Mouse (Mus musculus) forebrain, postnatal 0 days (tissue): ENCODE results near the gene Hoxc10. TPM values are rescaled to one million over a fixed set of nuclear protein-coding genes. Genes with fewer than 3 reads are reported as not detected.

Experiments used
- ATAC-seq: fragments of 200-750 bp; cut with Nextera tagmentation; 2 replicates; pipeline ENCODE4 v1.8.0; 2017; ENCODE audit warnings: mild to moderate bottlenecking, moderate library complexity
- DNase-seq: peaks from one replicate; pipeline ENCODE4 v3.0.0-alpha.2; 2015
- H3K27ac ChIP-seq: fragments of 300-500 bp; sonication (generic); 2 replicates; pipeline ENCODE4 v1.5.1; 2014; ENCODE audit warnings: low read depth, mild to moderate bottlenecking, antibody characterized with exemption, low read length, moderate library complexity, mixed read lengths
- H3K27me3 ChIP-seq: fragments of 300-500 bp; sonication (generic); 2 replicates; pipeline ENCODE4 v1.6.1; 2014; ENCODE audit warnings: mild to moderate bottlenecking, low read length, mixed read lengths; ENCODE audit not compliant: insufficient read depth
- H3K36me3 ChIP-seq: fragments of 300-500 bp; sonication (generic); 2 replicates; pipeline ENCODE4 v1.6.1; 2014; ENCODE audit warnings: mild to moderate bottlenecking, moderate library complexity; ENCODE audit not compliant: insufficient read depth
- H3K4me1 ChIP-seq: fragments of 300-500 bp; sonication (generic); 2 replicates; pipeline ENCODE4 v1.6.1; 2014; ENCODE audit warnings: antibody characterized with exemption; ENCODE audit not compliant: insufficient read depth
- H3K4me2 ChIP-seq: fragments of 300-500 bp; sonication (generic); 2 replicates; pipeline ENCODE4 v1.6.1; 2014; ENCODE audit warnings: low read depth, mild to moderate bottlenecking, moderate library complexity
- H3K4me3 ChIP-seq: fragments of 300-500 bp; sonication (generic); 2 replicates; pipeline ENCODE4 v1.5.1; 2014; ENCODE audit warnings: low read depth, low read length, mixed read lengths
- H3K9ac ChIP-seq: fragments of 300-500 bp; sonication (generic); 2 replicates; pipeline ENCODE4 v1.6.1; 2014; ENCODE audit warnings: mild to moderate bottlenecking
- H3K9me3 ChIP-seq: fragments of 300-500 bp; sonication (generic); 2 replicates; pipeline ENCODE4 v1.6.1; 2016; ENCODE audit warnings: low read length
- CTCF ChIP-seq: sonication (generic); IDR thresholded peaks from 2 replicates; pipeline ENCODE4 v1.5.1; 2016; ENCODE audit warnings: antibody characterized with exemption, control low read depth, low read depth
- WGBS: fragments of 180-500 bp; shearing (Covaris S2); extraction: QIAGEN DNeasy Blood & Tissue Kit; methylation state at CpG from one replicate; pipeline ENCODE4 v1.1.7; 2014; 5-methylcytosine and 5-hydroxymethylcytosine counted together
- polyA plus RNA-seq: library from polyadenylated mRNA; unstranded; fragments of >200 nt; fragmentation: Nextera tagmentation; extraction: Ambion mirVana; gene quantifications from 2 replicates; pipeline ENCODE4 v1.2.1, GENCODE M21; 2015
- total RNA-seq: library from RNA; depleted of rRNA; stranded (reverse); fragments of >200 nt; gene quantifications from 2 replicates; pipeline ENCODE4 v1.2.3, GENCODE M21; 2014

The Hoxc10 gene
- total and polyA plus RNA-seq, 2 experiments from 2014 or later, result not detected

- H3K9me3 ChIP-seq, result no peaks in the 10 kb centered on the region
- no peak overlapping the region for H3K4me2 ChIP-seq
- WGBS, result 2% methylated on average over 12 of the region's 12 CpGs
- no peaks in the 10 kb centered on the region for H3K4me1 ChIP-seq
- H3K4me3 ChIP-seq, result no peak overlapping the region
- peaks cover 99% of the 10 kb centered on the region for H3K27me3 ChIP-seq
- H3K36me3 ChIP-seq, result no peaks in the 10 kb centered on the region
- no peak for TF ChIP-seq CTCF
- DNase-seq (no peak), ATAC-seq (no peak)
- H3K27ac ChIP-seq, result no peak overlapping the region
- no peak overlapping the region for H3K9ac ChIP-seq
Measured at GRCm38 (mm10) chr15:102983716-102984115, 17.1 kb downstream of the Hoxc10 start.

GRCm38 (mm10) chr15:102984521-102984920, 17.9 kb downstream of the Hoxc10 start:
- WGBS, result 1% methylated on average over 10 of the region's 10 CpGs
- TF ChIP-seq CTCF, result no peak
- Histone ChIP-seq H3K4me1 (no peaks in the 10 kb centered on the region), H3K4me2 (no peak overlapping the region), H3K27ac (no peak overlapping the region), H3K9ac (no peak overlapping the region), H3K36me3 (no peaks in the 10 kb centered on the region), H3K4me3 (no peak overlapping the region), H3K27me3 (peaks cover 99% of the 10 kb centered on the region), H3K9me3 (no peaks in the 10 kb centered on the region)
- no peak for ATAC-seq
- no peak for DNase-seq

GRCm38 (mm10) chr15:102984925-102985324, 18.3 kb downstream of the Hoxc10 start:
- H3K9me3 ChIP-seq, result no peaks in the 10 kb centered on the region
- no peak overlapping the region for H3K27ac ChIP-seq
- H3K27me3 ChIP-seq, result peaks cover 99% of the 10 kb centered on the region
- DNase-seq (no peak), ATAC-seq (no peak)
- H3K4me1 ChIP-seq, result no peaks in the 10 kb centered on the region
- no peak overlapping the region for H3K4me3 ChIP-seq
- no peak for TF ChIP-seq CTCF
- H3K9ac ChIP-seq, result no peak overlapping the region
- H3K36me3 ChIP-seq, result no peaks in the 10 kb centered on the region
- WGBS, result 3% methylated on average over 3 of the region's 3 CpGs
- no peak overlapping the region for H3K4me2 ChIP-seq

GRCm38 (mm10) chr15:102987124-102987833, 20.7 kb downstream of the Hoxc10 start:
- Histone ChIP-seq H3K4me2 (no peak overlapping the region), H3K4me1 (no peaks in the 10 kb centered on the region), H3K27me3 (peaks cover 97% of the 10 kb centered on the region), H3K9me3 (no peaks in the 10 kb centered on the region), H3K27ac (no peak overlapping the region), H3K36me3 (no peaks in the 10 kb centered on the region), H3K4me3 (no peak overlapping the region), H3K9ac (no peak overlapping the region)
- WGBS, result 3% methylated on average over 21 of the region's 21 CpGs
- TF ChIP-seq CTCF, result peak; percentile 90
- DNase-seq (peak; percentile 92), ATAC-seq (peak; percentile 29; the same call in 1 of the 2 replicates)

GRCm38 (mm10) chr15:102988078-102988477, 21.5 kb downstream of the Hoxc10 start:
- Histone ChIP-seq H3K9ac (no peak overlapping the region), H3K27ac (no peak overlapping the region), H3K9me3 (no peaks in the 10 kb centered on the region), H3K4me1 (no peaks in the 10 kb centered on the region), H3K4me2 (no peak overlapping the region), H3K4me3 (no peak overlapping the region), H3K27me3 (peaks cover 97% of the 10 kb centered on the region), H3K36me3 (no peaks in the 10 kb centered on the region)
- DNase-seq (no peak), ATAC-seq (no peak)
- no peak for TF ChIP-seq CTCF
- 13% methylated on average over 5 of the region's 5 CpGs for WGBS

GRCm38 (mm10) chr15:102990461-102991397, 24.1 kb downstream of the Hoxc10 start, which contains the start of gene Hoxc8:
Gene Hoxc8 (plus strand): TSS chr15:102990607.
- peak within 1 kb of the TSS; percentile 17; the same call in 1 of the 2 replicates for H3K4me2 ChIP-seq
- 0 out of 2 replicates have a peak, but pooled peaks have one; percentile 27 for ATAC-seq
- no peak for TF ChIP-seq CTCF
- H3K4me1 ChIP-seq, result no peaks in the 10 kb centered on the region
- H3K27ac ChIP-seq, result no peak within 1 kb of the TSS
- H3K9me3 ChIP-seq, result no peaks in the 10 kb centered on the region
- no peak for DNase-seq
- no peak within 1 kb of the TSS for H3K4me3 ChIP-seq
- H3K36me3 ChIP-seq, result no peaks in the 10 kb centered on the region
- WGBS, result 2% methylated on average over 63 of the region's 69 CpGs
- H3K9ac ChIP-seq, result no peak within 1 kb of the TSS
- peaks cover 90% of the 10 kb centered on the region for H3K27me3 ChIP-seq

GRCm38 (mm10) chr15:102991782-102992181, 25.2 kb downstream of the Hoxc10 start:
- 3% methylated on average over 7 of the region's 7 CpGs for WGBS

More at GRCm38 (mm10) chr15:102991782-102992181, 25.2 kb downstream of the Hoxc10 start:
- TF ChIP-seq CTCF, result no peak
- no peaks in the 10 kb centered on the region for H3K36me3 ChIP-seq
- ATAC-seq (no peak), DNase-seq (no peak)
- no peak overlapping the region for H3K27ac ChIP-seq
- H3K27me3 ChIP-seq, result peaks cover 88% of the 10 kb centered on the region
- H3K9ac ChIP-seq, result no peak overlapping the region
- no peak overlapping the region for H3K4me2 ChIP-seq
- H3K4me3 ChIP-seq, result no peak overlapping the region
- H3K9me3 ChIP-seq, result no peaks in the 10 kb centered on the region
- no peaks in the 10 kb centered on the region for H3K4me1 ChIP-seq
